Mouse (Mus musculus): Measurements from ENCODE around the gene Gdpgp1.

GRCm38 (mm10) chr7:80195576-80196263 is 36.9 kb upstream of the Gdpgp1 start:
- no peak for TF ChIP-seq CTCF (IDR thresholded peaks at IDR 0.05; ENCODE audit: low read depth)
- no peak for TF ChIP-seq EP300 (optimal IDR thresholded peaks at IDR 0.05)
